Mouse (Mus musculus) forebrain, embryonic 13.5 days (tissue): ENCODE data around the gene Slc41a3. TPM values are rescaled to one million over a fixed set of nuclear protein-coding genes. Genes with fewer than 3 reads are reported as not detected.

ENCODE experiments used
- ATAC-seq: fragments of 200-750 bp; cut with Nextera tagmentation; 2 replicates; pipeline ENCODE4 v1.8.0; 2017
- H3K27ac ChIP-seq: fragments of 300-500 bp; sonication (generic); 2 replicates; pipeline ENCODE4 v1.5.1; 2015; ENCODE audit warnings: inconsistent platforms, mild to moderate bottlenecking, moderate library complexity
- H3K27me3 ChIP-seq: fragments of 300-500 bp; sonication (generic); 2 replicates; pipeline ENCODE4 v1.6.1; 2015; ENCODE audit warnings: mild to moderate bottlenecking, inconsistent platforms
- H3K36me3 ChIP-seq: fragments of 300-500 bp; sonication (generic); 2 replicates; pipeline ENCODE4 v1.6.1; 2015; ENCODE audit warnings: mild to moderate bottlenecking, inconsistent platforms; ENCODE audit not compliant: poor library complexity, severe bottlenecking
- H3K4me1 ChIP-seq: fragments of 300-500 bp; sonication (generic); 2 replicates; pipeline ENCODE4 v1.6.1; 2015; ENCODE audit warnings: inconsistent platforms
- H3K4me2 ChIP-seq: fragments of 300-500 bp; sonication (generic); 2 replicates; pipeline ENCODE4 v1.6.1; 2015; ENCODE audit warnings: inconsistent platforms, mild to moderate bottlenecking, moderate library complexity
- H3K4me3 ChIP-seq: fragments of 300-500 bp; sonication (generic); 2 replicates; pipeline ENCODE4 v1.5.1; 2015; ENCODE audit warnings: mild to moderate bottlenecking, inconsistent platforms
- H3K9ac ChIP-seq: fragments of 300-500 bp; sonication (generic); 2 replicates; pipeline ENCODE4 v1.6.1; 2015; ENCODE audit warnings: mild to moderate bottlenecking, inconsistent platforms
- H3K9me3 ChIP-seq: fragments of 300-500 bp; sonication (generic); replicated peaks from 2 replicates; pipeline ENCODE4 v1.6.1; 2016; ENCODE audit warnings: inconsistent platforms
- WGBS: fragments of 180-500 bp; shearing (Covaris S2); methylation state at CpG from one replicate; pipeline ENCODE4 v1.1.7; 2015; 5-methylcytosine and 5-hydroxymethylcytosine counted together
- polyA plus RNA-seq: library from polyadenylated mRNA; unstranded; fragments of >200 nt; fragmentation: Nextera tagmentation; extraction: Ambion mirVana; gene quantifications from 2 replicates; pipeline ENCODE4 v1.2.1, GENCODE M21; 2015

The Slc41a3 gene
- polyA plus RNA-seq, 1 experiment from 2014 or later, result 1.7 TPM

DNA sequence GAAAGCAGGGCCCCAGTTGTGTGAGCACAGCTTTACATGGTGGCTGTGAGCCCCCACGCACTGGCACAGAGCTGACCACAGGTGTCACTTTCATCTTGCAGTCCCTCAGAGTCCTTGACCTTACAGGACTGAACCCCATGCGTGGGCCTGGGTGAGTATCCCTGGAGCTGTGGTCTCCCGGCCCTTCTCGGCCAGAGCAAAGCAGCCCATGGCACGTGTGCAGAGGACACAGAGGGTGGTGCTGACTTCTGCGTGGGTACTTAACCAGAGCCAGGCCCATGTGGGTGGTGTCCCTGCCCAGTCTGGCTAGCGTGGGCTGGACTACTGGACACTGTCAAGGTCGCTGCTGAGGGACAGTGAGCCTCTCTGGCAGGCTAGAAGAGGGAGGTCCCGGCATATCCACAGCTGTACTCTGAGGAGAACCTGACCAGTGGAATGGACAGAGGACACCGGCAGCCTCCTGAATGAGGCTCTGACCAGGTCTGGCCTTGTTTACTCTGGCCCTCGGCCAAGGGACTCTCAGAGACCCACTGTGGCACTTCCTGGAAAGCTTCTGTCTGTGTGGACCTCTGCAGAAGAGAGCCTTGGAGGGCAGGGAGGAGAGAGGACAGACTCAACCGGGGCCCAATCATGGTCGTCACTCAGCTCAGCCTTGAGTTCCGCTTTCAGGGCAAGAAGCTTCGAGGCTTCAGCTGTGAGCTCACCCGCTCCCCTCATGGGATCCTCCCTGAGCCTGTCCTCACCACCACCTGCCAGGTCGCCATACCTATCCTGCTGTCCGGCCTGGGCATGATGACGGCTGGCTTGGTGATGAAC is 14.5 kb downstream of the Slc41a3 start:
- Histone ChIP-seq H3K4me3 (no peak overlapping the region), H3K27ac (no peak overlapping the region), H3K4me1 (no peaks in the 10 kb centered on the region), H3K36me3 (no peaks in the 10 kb centered on the region), H3K9me3 (no peaks in the 10 kb centered on the region), H3K27me3 (no peaks in the 10 kb centered on the region), H3K9ac (no peak overlapping the region), H3K4me2 (no peak overlapping the region)
- ATAC-seq, result no peak
- WGBS, result 85% methylated on average over 19 of the region's 19 CpGs

DNA sequence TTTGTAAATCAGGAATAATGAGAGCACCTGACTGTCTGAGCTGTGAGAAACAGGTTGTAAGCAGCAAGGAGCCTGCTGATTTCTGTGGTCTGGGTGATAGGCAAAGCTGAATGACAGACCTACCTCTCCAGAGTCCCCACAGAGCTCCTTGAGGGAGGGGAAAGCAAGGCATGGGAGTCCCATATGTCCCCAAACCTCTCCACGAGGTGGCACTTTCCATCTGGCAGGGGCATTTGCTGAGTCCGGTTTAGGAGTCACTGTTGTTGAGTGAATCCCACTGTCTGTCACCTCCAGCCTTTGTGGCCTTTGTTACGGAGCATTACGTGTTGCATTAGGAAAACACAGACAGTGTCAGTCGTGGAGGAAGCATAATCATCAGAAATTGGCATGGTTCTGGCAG is 15.4 kb downstream of the Slc41a3 start:
- Histone ChIP-seq H3K9ac (no peak overlapping the region), H3K4me1 (no peaks in the 10 kb centered on the region), H3K36me3 (no peaks in the 10 kb centered on the region), H3K4me2 (no peak overlapping the region), H3K9me3 (no peaks in the 10 kb centered on the region), H3K27me3 (no peaks in the 10 kb centered on the region), H3K27ac (no peak overlapping the region), H3K4me3 (no peak overlapping the region)
- 83% methylated on average over 5 of the region's 5 CpGs for WGBS
- no peak for ATAC-seq

DNA sequence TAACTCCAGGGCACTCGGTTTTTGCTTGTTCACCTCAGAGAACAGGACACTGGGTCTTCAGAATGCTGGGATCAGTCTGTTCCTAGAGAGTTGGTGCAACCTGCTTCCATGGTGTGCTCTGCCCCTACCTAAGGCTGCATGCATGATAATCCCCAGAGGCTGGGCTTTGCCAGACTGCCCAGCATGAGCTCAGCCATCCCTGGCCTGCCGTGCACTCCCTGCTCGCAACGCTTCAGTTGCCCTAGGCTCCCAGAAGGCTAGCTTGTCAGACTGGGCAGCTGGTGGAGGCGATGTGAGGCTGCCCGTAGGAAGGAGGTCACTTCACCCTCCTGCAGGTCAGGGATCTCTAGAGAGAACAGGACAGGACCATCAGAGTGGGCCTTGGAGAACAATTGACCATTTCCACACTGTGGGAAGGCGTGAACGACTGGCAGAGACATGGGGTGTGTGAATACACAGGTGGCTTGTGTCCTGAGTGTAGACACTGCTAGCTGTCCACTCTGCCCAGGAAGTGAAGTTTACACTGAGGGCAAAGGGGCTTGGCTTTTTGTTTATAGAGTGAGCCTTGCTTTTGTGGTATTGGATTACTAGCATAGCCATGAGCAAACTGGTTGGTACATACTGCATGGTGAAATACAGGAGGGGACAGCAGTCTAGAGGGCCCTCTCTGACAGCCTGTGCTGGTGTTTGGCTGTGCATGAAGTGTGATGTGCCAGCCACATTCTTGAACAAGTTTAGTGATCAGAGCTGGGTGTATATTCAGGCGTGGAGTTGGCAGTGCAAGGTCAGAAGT is 16.5 kb downstream of the Slc41a3 start:
- Histone ChIP-seq H3K4me1 (no peaks in the 10 kb centered on the region), H3K27me3 (no peaks in the 10 kb centered on the region), H3K27ac (no peak overlapping the region), H3K9ac (no peak overlapping the region), H3K36me3 (no peaks in the 10 kb centered on the region), H3K9me3 (no peaks in the 10 kb centered on the region), H3K4me3 (no peak overlapping the region), H3K4me2 (no peak overlapping the region)
- ATAC-seq, result no peak
- WGBS, result 46% methylated on average over 9 of the region's 9 CpGs

DNA sequence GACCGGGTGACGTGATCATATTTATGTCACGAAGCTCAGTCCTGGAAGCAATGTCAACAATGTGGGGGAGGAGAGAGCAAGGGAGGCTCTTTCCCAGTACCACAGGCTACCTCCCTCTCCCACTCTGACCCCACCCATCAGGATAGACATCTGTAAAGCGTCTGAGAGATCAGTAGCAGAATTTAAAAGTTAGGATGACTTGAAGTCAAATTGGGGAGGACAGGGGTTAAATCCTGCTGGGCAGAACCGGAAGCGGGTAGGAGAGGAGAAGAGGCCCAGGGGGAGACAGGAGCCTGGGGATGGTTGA is 17.0 kb downstream of the Slc41a3 start:
- 86% methylated on average over 6 of the region's 6 CpGs for WGBS
- H3K4me3 ChIP-seq, result no peak overlapping the region
- no peak overlapping the region for H3K4me2 ChIP-seq
- H3K4me1 ChIP-seq, result no peaks in the 10 kb centered on the region
- H3K9me3 ChIP-seq, result no peaks in the 10 kb centered on the region
- no peaks in the 10 kb centered on the region for H3K27me3 ChIP-seq
- H3K36me3 ChIP-seq, result no peaks in the 10 kb centered on the region
- H3K27ac ChIP-seq, result no peak overlapping the region
- ATAC-seq, result no peak
- no peak overlapping the region for H3K9ac ChIP-seq

DNA sequence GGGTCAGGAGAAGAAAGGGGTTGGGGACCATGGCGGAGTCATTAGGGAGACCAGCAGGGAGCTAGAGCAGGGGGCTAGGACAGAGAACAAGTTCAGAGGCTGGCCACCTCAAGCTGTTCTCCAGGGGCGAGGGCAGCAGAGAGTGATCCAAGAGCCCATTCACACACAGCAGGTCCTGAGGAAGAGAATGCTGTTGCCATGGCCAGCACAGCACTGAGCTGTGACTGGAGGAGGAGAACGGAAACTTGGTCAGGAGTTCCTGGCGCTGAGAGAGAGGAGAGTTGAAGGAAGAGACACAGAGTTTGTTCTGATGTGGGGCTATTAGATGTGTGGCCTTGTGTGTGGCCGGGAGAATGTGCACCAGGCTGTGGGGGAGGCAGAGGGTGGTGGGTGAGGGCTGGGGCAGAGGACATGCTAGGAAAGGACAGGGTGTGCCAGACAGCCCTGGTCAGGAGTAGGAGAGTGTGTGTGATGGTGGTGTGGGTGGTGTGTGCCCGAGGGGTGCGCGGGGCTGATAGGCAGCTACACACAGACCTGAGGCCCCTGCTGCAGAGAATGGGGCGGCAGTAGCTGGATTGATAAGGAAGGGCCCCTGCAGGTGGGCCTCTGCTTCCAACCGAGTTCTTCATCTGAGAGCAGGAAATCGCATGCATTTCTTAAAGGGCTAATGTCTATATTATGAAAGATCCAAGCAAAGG is 18.4 kb downstream of the Slc41a3 start:
- ATAC-seq, result no peak
- no peaks in the 10 kb centered on the region for H3K36me3 ChIP-seq
- no peaks in the 10 kb centered on the region for H3K9me3 ChIP-seq
- H3K27ac ChIP-seq, result no peak overlapping the region
- H3K9ac ChIP-seq, result no peak overlapping the region
- H3K4me1 ChIP-seq, result no peaks in the 10 kb centered on the region
- WGBS, result 46% methylated on average over 11 of the region's 11 CpGs
- H3K4me2 ChIP-seq, result no peak overlapping the region
- H3K4me3 ChIP-seq, result no peak overlapping the region
- H3K27me3 ChIP-seq, result no peaks in the 10 kb centered on the region

DNA sequence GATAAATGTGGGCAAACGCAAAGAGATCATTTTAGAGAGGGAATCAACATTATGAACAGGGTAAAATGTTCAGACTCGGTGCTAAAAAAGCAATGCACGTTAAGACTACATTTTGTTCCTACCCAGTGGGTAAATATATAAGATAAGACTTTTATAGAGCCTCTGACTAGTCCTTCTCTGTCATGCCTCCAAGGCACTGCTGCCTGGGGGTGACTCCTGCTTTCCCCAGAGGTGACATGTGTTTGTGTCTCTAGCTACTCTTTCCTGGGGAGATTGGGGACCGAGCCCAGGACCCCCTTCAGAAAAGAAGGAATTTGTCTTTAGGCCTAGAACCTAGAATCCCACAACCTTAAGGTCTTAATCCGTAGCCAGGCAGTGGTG is 18.9 kb downstream of the Slc41a3 start:
- ATAC-seq, result no peak
- H3K4me3 ChIP-seq, result no peak overlapping the region
- no peak overlapping the region for H3K27ac ChIP-seq
- H3K27me3 ChIP-seq, result no peaks in the 10 kb centered on the region
- H3K4me2 ChIP-seq, result no peak overlapping the region
- WGBS, result 83% methylated on average over 5 of the region's 5 CpGs
- H3K9me3 ChIP-seq, result no peaks in the 10 kb centered on the region
- no peak overlapping the region for H3K9ac ChIP-seq
- H3K36me3 ChIP-seq, result no peaks in the 10 kb centered on the region
- no peaks in the 10 kb centered on the region for H3K4me1 ChIP-seq

DNA sequence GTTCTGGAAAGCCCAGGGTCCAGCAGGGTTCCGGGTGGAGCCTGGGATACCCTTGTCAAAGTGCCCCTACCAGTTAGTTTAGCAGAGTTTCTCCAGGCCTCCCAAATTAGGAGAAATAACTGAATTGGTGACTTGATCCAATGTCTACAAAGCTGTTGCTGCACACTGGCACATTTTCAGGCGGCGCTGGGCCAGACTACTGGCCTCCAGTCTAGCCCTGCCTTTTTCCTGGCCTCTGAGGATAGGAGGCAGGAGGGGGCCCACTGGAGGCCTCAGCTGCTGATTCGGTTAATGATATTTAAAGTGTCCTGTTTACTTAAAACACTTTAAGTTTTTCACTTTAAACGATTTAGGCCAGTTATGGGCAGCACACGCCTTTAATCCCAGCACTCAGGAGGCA is 19.7 kb downstream of the Slc41a3 start:
- no peak for ATAC-seq
- no peak overlapping the region for H3K4me2 ChIP-seq
- WGBS, result 87% methylated on average over 6 of the region's 6 CpGs
- no peaks in the 10 kb centered on the region for H3K4me1 ChIP-seq
- H3K9me3 ChIP-seq, result no peaks in the 10 kb centered on the region
- H3K9ac ChIP-seq, result no peak overlapping the region
- H3K27me3 ChIP-seq, result no peaks in the 10 kb centered on the region
- no peaks in the 10 kb centered on the region for H3K36me3 ChIP-seq
- no peak overlapping the region for H3K4me3 ChIP-seq
- no peak overlapping the region for H3K27ac ChIP-seq

DNA sequence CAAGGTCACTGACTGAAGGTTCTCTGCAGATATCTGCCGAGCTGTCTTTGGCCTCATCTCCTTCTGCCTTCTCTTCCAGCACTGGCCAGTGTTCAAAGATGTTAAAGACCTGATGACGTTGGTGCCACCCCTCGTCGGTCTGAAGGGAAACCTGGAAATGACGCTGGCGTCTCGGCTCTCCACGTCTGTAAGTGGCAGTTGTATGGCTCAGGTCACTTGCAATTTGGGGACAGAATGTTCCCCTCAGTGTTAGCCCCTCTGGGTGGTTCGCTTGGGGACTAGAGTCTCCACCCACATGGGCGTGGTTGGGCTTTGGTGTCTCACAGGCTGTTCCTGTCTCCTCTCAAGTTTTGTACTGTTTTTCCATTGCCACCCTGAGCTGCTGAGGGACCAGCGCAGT is 20.2 kb downstream of the Slc41a3 start:
- Histone ChIP-seq H3K27ac (no peak overlapping the region), H3K27me3 (no peaks in the 10 kb centered on the region), H3K9ac (no peak overlapping the region), H3K9me3 (no peaks in the 10 kb centered on the region), H3K4me2 (no peak overlapping the region), H3K36me3 (no peaks in the 10 kb centered on the region), H3K4me1 (no peaks in the 10 kb centered on the region), H3K4me3 (no peak overlapping the region)
- ATAC-seq, result no peak
- 74% methylated on average over 11 of the region's 11 CpGs for WGBS

DNA sequence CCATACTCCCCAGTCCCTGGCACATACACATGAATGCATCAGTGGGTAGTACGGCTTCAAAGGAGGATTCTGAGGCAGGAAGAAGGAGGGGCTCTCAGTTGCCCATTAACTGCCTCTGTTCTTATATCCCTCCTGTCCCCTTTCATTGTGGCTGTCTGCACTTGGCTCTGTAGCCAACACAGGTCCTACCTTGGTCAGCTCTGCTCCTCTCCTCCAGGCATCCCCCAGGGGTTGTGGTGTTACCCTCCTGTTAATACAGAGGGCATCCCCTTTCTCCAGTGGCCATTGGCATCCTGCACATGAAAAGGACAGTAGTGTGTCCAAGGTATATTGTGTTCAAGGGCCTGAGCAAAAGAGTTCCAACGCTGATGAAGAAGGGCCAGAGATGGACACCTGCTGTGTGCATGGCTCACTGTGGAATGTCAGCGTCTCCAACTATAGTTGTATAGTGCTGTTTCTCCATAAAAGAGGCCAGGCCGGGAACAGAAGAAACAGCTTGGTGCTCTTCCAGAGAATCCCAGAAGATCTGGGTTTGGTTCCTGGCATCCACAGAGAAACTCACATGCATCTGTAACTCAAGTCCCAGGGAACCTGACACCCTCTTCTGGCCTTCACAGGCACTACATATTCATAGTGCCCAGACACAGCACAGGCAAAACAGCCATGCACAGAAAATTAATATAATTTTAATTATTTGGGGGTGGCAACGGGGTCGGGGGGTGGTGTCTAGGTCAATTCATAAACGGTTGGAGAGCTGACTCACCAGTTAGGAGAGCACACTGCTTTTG is 20.9 kb downstream of the Slc41a3 start:
- 74% methylated on average over 7 of the region's 7 CpGs for WGBS
- Histone ChIP-seq H3K27me3 (no peaks in the 10 kb centered on the region), H3K9me3 (no peaks in the 10 kb centered on the region), H3K4me3 (no peak overlapping the region), H3K4me2 (no peak overlapping the region), H3K27ac (no peak overlapping the region), H3K36me3 (no peaks in the 10 kb centered on the region), H3K4me1 (no peaks in the 10 kb centered on the region), H3K9ac (no peak overlapping the region)
- ATAC-seq, result no peak

DNA sequence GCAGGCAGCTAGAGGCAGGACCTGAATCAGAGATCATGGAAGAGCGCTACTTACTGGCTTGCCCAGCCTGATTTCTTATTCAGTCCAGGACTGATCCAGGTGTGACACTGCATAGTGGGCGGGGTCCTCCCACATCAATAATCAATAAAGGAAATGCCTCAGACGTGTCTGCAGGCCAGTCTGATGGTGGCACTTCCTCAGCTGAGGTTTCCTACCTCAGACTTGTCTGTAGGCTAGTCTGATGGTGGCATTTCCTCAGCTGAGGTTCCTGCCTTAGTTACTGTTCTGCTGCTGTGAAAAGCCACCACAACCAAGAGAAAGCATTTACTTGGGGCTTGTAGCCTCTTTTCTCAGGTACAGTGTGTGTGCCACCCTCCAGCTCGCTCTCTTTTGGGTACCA is 23.0 kb downstream of the Slc41a3 start:
- no peak overlapping the region for H3K4me3 ChIP-seq
- no peaks in the 10 kb centered on the region for H3K27me3 ChIP-seq
- H3K36me3 ChIP-seq, result no peaks in the 10 kb centered on the region
- H3K9me3 ChIP-seq, result no peaks in the 10 kb centered on the region
- H3K9ac ChIP-seq, result no peak overlapping the region
- no peaks in the 10 kb centered on the region for H3K4me1 ChIP-seq
- no peak overlapping the region for H3K27ac ChIP-seq
- ATAC-seq, result no peak
- no peak overlapping the region for H3K4me2 ChIP-seq
- WGBS, result 91% methylated on average over 4 of the region's 4 CpGs

DNA sequence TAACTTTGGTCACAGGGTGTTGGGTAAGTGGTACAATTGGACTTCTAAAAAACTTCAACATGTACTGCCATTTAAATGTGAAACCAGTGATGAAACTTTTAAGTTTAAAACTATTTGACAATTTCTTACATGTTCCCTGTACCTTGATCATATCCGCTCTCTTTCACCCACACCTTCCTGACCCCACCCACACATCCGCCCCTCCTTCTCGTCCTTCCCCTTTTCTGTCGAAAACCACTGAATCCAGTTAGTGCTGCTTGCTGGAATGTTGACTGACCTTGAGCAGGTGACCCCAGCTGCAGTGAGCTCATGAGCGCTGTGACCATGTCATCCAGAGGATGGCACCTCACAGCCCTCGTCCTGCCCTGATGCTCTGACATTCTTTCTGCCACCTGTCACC is 25.0 kb downstream of the Slc41a3 start:
- WGBS, result 92% methylated on average over 6 of the region's 6 CpGs
- no peaks in the 10 kb centered on the region for H3K4me1 ChIP-seq
- H3K27ac ChIP-seq, result no peak overlapping the region
- no peaks in the 10 kb centered on the region for H3K36me3 ChIP-seq
- H3K4me2 ChIP-seq, result no peak overlapping the region
- H3K9me3 ChIP-seq, result no peaks in the 10 kb centered on the region
- no peak for ATAC-seq
- H3K9ac ChIP-seq, result no peak overlapping the region
- H3K27me3 ChIP-seq, result no peaks in the 10 kb centered on the region
- H3K4me3 ChIP-seq, result no peak overlapping the region

DNA sequence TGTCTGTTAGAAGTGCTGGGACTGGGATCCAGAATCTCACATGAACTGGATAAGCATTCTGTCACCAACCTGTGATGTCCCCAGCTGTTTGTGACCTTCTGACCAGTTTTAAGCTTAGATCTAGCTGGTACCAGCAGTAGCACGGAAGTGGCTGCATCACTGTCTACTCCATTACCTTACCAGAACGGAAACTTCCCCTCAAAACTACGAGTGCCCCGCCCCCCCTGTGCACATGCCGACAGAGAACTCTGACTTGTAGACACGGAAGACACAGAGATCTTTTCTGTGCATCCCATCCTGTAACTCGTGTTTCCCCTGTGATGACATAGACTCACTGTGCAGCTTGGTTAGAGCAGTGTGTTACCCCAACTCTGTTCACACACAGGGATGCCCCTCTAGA is 25.9 kb downstream of the Slc41a3 start:
- no peak for ATAC-seq

More for the DNA sequence above, 25.9 kb downstream of the Slc41a3 start:
- Histone ChIP-seq H3K9ac (no peak overlapping the region), H3K9me3 (no peaks in the 10 kb centered on the region), H3K4me3 (no peak overlapping the region), H3K4me1 (no peaks in the 10 kb centered on the region), H3K4me2 (no peak overlapping the region), H3K27ac (no peak overlapping the region), H3K36me3 (no peaks in the 10 kb centered on the region), H3K27me3 (no peaks in the 10 kb centered on the region)
- 88% methylated on average over 7 of the region's 7 CpGs for WGBS
